Mouse (Mus musculus): ENCODE data around the gene Inpp4b. TPM values are rescaled to one million over a fixed set of nuclear protein-coding genes. Genes with fewer than 3 reads are reported as not detected.

Gene Inpp4b
- total RNA-seq, 2 experiments from 2014 or later = 10.0 to 13.7 TPM

DNA sequence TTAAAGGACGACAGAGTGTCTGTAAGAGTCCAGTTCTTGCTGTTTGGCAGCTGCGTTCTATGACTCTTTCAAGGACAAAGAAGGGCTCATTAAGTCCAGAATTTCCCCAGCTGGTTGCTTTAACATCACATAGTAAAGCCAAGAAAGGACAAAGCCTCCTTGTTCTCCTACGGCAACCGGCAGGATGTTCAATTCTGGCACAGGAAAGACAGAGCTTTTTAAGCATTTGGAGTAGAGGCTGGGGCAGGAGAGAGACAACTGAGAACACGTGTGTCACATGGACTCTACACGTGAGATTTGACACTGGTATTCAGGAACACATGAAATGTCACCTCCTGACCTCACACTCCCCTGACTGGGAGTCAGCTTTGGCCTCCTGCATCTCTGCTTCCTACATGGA is 109.7 kb downstream of the Inpp4b start:
- intact Hi-C loops (cut with DNase I) = no loop called here
- peak in 1 of 2 experiments; percentile 12 for DNase-seq (ENCODE audit: low spot score in 2 of 2)

DNA sequence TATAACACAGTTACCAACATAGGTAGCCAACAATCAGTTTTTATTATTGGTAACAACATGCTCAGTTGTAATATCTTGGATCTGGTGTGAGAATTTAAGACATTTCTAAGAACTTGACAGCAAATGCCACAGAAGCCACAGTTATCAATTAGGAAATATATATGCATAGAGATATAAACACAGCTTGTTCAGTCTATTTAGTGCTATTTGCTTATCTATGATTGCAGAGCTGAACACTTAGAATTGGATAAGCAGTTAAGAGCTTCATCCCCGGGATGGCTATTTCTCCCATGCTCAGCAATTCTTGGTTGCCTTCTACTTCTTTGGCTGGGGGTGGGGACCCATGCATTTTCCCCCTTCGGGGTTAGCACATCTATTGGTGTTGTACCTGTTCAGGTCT is 112.5 kb downstream of the Inpp4b start:
- no peak for DNase-seq (ENCODE audit: low spot score in 2 of 2)
- intact Hi-C loops (cut with DNase I) = no loop called here

- intact Hi-C loops (cut with DNase I) = no loop called here
Measured at GRCm38 (mm10) chr8:81463762-81464161, 121.4 kb downstream of the Inpp4b start.

GRCm38 (mm10) chr8:81466776-81467175 is 124.4 kb downstream of the Inpp4b start:
- DNase-seq (ENCODE audit: low spot score in 2 of 2) = no peak
- intact Hi-C loops (cut with DNase I) = no loop called here

More at GRCm38 (mm10) chr8:81463762-81464161, 121.4 kb downstream of the Inpp4b start:
- no peak for DNase-seq (ENCODE audit: low spot score in 2 of 2)

DNA sequence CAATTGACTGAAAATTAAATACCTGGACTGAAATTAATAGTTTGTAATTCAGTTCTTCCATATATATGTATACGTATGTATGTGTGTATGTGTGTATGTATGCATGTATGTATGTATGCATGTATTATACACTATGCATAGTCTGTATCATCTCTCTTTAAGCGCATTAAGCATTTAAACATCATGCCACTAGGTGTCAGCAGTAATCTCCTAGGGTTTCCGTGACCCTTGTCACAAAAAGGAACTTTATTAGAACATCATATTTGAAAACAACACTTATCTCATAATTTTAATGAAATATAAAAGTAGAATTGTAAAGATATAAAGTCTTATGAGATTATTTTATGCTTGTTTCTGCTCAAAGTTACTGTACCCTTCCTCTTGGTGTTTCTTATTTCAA is 136.3 kb downstream of the Inpp4b start:
- intact Hi-C loops (cut with DNase I) = loop anchor here (2.0 kb wide), 1 partner anchor 328 kb away; no protein-coding TSS in a partner anchor
- DNase-seq (ENCODE audit: low spot score in 2 of 2) = peak in 1 of 2 experiments; percentile 11

- intact Hi-C loops (cut with DNase I) = loop anchor here (5.0 kb wide), 1 partner anchor 543 kb away; no protein-coding TSS in a partner anchor
Measured at GRCm38 (mm10) chr8:81483834-81484233, 141.5 kb downstream of the Inpp4b start.

GRCm38 (mm10) chr8:81485626-81486025 is 143.3 kb downstream of the Inpp4b start:
- no peak for DNase-seq (ENCODE audit: low spot score in 2 of 2)
- intact Hi-C loops (cut with DNase I) = no loop called here

More at GRCm38 (mm10) chr8:81483834-81484233, 141.5 kb downstream of the Inpp4b start:
- no peak for DNase-seq (ENCODE audit: low spot score in 2 of 2)

DNA sequence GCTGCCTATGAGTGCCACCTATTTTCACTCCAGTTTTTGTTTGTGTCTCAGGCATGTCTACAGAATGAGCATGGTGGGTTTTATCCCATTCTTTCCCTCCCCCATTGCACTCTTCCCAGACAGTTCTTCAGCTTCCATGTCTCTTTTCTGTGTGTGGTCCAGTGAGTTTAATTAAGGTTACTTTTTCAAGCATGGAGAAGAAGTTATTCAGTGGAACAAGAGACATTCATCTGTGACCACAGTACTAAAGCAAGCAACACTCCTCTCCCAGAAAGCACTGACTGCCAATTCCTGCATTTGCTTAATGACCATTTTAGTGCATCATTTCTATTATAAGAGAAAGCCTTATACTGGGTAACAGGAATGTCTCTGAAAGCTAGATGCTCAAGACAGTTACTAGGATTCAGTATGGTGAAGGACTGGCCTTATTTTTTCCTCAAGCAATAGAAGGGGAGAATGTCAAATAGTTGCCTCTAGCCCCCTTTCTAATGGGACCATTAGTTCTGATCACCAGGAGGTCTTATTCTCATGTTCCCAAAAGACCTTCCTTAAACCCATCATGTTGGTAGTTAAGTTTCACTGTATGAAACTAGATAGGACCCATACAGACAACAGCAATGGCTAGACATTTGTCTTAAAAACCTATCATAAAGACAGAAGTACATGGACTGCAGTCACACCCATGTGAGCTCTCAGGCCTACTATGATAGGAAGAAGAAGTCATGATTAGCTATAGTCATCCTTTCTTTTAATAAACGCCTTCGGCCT is 147.7 kb downstream of the Inpp4b start:
- intact Hi-C loops (cut with DNase I) = no loop called here
- DNase-seq (ENCODE audit: low spot score in 2 of 2) = no peak

DNA sequence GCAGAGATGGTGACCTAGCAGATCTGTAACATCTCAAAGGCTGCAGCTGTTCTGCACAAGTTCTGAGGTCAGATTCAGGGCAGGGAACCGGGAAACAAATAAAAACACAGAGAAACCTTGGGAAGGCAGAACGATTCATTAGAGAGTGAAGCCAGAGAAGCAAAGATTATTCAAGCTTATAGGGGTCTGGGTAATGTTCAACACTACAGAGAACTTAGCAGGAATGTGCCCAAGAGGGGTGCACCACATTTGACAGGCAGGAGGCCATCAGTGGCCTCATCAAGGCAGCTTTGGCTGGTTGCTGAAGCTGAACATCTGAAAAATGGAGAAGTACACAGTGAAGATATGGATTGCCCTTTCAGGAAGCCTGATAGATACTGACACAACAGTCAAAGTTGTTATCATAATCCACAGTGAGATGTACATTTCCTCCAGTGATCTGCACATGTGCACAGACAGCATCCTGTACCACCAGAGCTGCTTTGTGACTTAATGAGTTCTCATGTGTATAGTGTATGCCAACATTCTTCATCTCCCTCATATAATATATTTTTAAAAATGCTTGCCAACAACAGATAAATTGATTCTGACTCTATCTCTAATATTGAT is 148.8 kb downstream of the Inpp4b start:
- DNase-seq (ENCODE audit: low spot score in 2 of 2) = no peak
- intact Hi-C loops (cut with DNase I) = no loop called here

DNA sequence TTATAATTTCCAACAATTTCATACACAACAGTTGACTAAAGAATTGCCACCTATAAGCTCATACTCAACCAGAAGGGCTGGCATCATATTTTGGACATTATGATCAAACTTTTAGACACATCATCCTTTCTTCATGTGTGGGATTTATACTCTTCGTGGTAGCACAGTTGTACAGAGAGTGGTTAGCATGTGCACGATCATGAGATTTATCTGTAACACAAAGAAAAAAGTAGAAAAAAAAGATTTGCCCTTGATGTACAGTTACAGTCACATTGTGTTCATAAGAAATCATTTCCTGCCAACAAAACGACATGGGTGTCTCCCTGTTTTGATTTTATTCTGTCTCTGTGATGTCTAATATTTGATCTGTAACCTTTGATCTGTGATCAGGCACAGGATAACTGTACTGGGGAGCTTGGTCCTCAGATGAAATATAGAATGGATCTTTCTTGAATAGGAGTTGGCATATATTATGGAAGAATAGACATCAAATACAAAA is 149.4 kb downstream of the Inpp4b start:
- no peak for DNase-seq (ENCODE audit: low spot score in 2 of 2)
- intact Hi-C loops (cut with DNase I) = no loop called here

- intact Hi-C loops (cut with DNase I) = no loop called here
- DNase-seq (ENCODE audit: low spot score in 2 of 2) = no peak
Measured at GRCm38 (mm10) chr8:81494823-81495222, 152.5 kb downstream of the Inpp4b start.

GRCm38 (mm10) chr8:81497646-81498045 is 155.3 kb downstream of the Inpp4b start:
- no peak for DNase-seq (ENCODE audit: low spot score in 2 of 2)
- intact Hi-C loops (cut with DNase I) = no loop called here

DNA sequence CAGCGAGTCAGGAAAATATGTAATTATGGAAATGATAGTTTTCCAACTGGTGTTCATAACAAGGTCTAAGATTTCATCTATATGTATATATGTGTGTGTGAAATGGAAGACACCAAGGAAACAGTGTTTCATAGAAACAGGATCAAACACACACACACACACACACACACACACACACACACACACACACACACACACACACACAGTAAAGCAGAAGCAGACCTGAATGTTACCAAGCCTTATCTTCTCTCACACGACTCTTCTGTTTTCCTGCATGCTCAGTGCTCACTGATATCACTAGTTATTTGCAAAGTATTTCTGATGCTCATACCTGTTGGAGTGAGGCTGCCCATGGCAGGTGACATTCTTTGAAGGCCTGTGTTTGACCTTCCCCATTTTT is 159.9 kb downstream of the Inpp4b start:
- intact Hi-C loops (cut with DNase I) = no loop called here
- no peak for DNase-seq (ENCODE audit: low spot score in 2 of 2)

GRCm38 (mm10) chr8:81502982-81503381 is 160.6 kb downstream of the Inpp4b start:
- intact Hi-C loops (cut with DNase I) = no loop called here
- DNase-seq (ENCODE audit: low spot score in 2 of 2) = no peak

DNA sequence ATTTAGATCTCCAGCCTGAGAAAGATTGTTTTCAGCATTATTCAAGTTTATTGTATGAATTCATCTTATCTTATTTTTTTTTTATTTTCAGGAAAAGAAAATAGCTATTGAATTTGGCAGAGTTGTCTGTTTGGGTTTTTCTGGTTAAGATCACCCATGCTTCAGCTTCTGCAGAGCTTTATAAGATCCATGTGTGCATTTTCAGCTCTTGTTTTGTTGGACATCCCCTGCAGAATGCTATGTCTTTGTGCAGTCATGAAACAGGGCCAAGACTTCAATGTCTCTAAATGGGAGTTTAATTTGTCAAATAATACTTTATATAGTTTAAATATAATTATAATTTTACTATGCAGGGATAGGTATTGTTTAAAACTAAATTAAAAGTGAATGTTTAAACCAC is 170.5 kb downstream of the Inpp4b start:
- intact Hi-C loops (cut with DNase I) = no loop called here
- DNase-seq (ENCODE audit: low spot score in 2 of 2) = no peak

- no peak for DNase-seq (ENCODE audit: low spot score in 2 of 2)
- intact Hi-C loops (cut with DNase I) = no loop called here
Measured at GRCm38 (mm10) chr8:81514425-81514824, 172.1 kb downstream of the Inpp4b start.

GRCm38 (mm10) chr8:81522085-81522484 is 179.7 kb downstream of the Inpp4b start:
- intact Hi-C loops (cut with DNase I) = no loop called here
- DNase-seq (ENCODE audit: low spot score in 2 of 2) = no peak

- DNase-seq (ENCODE audit: low spot score in 2 of 2) = no peak
- intact Hi-C loops (cut with DNase I) = no loop called here
Measured at GRCm38 (mm10) chr8:81524561-81524960, 182.2 kb downstream of the Inpp4b start.

- intact Hi-C loops (cut with DNase I) = no loop called here
- DNase-seq (ENCODE audit: low spot score in 2 of 2) = no peak
Measured at GRCm38 (mm10) chr8:81527661-81528060, 185.3 kb downstream of the Inpp4b start.

DNA sequence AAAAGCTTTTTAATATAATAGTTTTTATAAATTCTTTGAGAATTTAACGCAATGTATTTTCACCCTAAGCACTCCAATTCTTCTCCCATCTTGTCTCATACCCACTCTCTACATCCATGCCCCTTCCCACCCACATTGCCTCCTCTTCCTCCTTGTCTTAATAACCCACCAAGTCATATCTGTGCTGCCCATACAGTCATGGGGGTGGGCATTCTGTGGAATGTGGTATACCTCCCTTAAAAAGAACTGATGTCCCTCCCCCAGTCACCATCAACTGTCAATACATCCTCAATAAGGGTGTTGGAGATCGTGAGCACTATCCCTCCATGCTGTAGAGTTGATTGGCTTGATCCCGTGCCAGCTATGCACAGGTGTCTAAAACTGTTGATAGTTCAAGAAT is 196.0 kb downstream of the Inpp4b start:
- no peak for DNase-seq (ENCODE audit: low spot score in 2 of 2)
- intact Hi-C loops (cut with DNase I) = no loop called here

DNA sequence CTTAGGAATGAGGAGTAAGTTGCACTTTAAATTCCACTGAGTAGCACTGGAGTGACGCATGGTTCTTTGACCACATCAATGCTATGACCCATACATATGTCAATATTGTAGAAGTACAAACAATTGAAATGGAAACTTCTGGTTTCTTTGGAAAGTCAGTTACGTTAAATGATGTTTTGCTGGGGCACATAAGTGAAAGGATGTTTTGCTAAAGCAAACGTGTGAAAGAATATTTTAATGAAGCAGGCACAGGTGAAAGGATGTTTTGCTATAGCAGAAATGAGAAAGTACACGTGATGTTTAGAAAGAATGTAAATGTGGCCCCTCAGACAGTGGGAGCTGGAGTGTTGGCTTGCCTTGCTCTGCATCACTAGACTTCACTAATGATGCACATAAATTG is 216.2 kb downstream of the Inpp4b start:
- no peak for DNase-seq (ENCODE audit: low spot score in 2 of 2)
- intact Hi-C loops (cut with DNase I) = no loop called here
